Comparison of ENCODE assay signal across 16 mouse cellular contexts in genomic region chr1:64625214-64625613, GRCm38 (mm10).
"Had no signal": no experiment of that assay in that cellular context is flagged by ENCODE, and none has a peak within 500 bp of the region (broad histone marks: within the 10 kb centered on the region; RNA-seq: fewer than 3 reads in every experiment).

No protein-coding gene starts in this region.

- H3K27me3 ChIP-seq: neural tube, embryonic 13.5 days; neural tube, embryonic 15.5 days; stomach, embryonic 15.5 days had no signal

- H3K4me1 ChIP-seq: neural tube, embryonic 15.5 days; stomach, embryonic 15.5 days had no signal

- H3K4me3 ChIP-seq: neural tube, embryonic 13.5 days; neural tube, embryonic 15.5 days; stomach, embryonic 15.5 days had no signal

- H3K9me3 ChIP-seq: neural tube, embryonic 13.5 days; neural tube, embryonic 15.5 days; stomach, embryonic 15.5 days had no signal

- DNase-seq: retina, postnatal 1 day; right cerebral cortex, adult 18-20 months; right cerebral cortex, postnatal 14 days; right cerebral cortex, postnatal 25 days; right cerebral cortex, postnatal 4 days; spleen, adult 18-20 months; thymus, adult 18-20 months; thymus, adult 2 months; thymus, postnatal 14 days; thymus, postnatal 25 days; thymus, postnatal 36 days; thymus, postnatal 4 days had no signal

- H3K4me2 ChIP-seq: neural tube, embryonic 13.5 days; neural tube, embryonic 15.5 days; stomach, embryonic 15.5 days had no signal

- H3K9ac ChIP-seq: neural tube, embryonic 13.5 days; neural tube, embryonic 15.5 days; stomach, embryonic 15.5 days had no signal

- H3K36me3 ChIP-seq: neural tube, embryonic 13.5 days; neural tube, embryonic 15.5 days; stomach, embryonic 15.5 days had no signal

- H3K27ac ChIP-seq: neural tube, embryonic 13.5 days; neural tube, embryonic 15.5 days; stomach, embryonic 15.5 days; stomach, postnatal 0 days had no signal
